Mouse (Mus musculus) kidney, adult 2 months (tissue): ENCODE data around the gene Ksr2.

ENCODE experiments used
- CTCF ChIP-seq: fragments of 200-500 bp; conservative IDR thresholded peaks from 2 replicates; pipeline ENCODE4 v1.5.1; 2011; ENCODE audit warnings: low read depth, mild to moderate bottlenecking, control low read depth, low read length, moderate library complexity, mixed read lengths; ENCODE audit not compliant: insufficient read depth, insufficient read length
- POLR2A ChIP-seq: fragments of 200-500 bp; IDR thresholded peaks from one replicate; pipeline ENCODE4 v1.6.1; 2011; ENCODE audit warnings: low read depth, low read length, control low read depth

DNA sequence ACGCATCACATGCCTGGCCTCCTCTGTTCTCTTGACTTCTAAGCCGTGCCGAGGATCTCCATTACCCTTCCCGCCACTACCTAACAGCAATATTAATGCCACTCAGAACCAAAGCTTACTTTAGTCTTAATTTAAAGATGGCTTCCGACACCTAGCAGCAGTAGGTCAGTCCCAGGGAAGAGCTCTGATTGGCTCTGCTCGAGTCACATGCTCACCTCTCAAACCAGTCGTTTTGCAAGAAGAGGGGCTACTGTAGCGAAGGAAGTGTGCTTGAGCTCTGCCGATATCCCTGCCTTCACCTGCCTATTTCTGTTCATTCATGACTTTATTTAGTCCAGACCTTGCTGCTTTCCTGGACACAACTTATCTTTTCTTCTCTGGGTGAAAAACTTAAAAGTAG lies 410.0 kb downstream of the Ksr2 start:
- TF ChIP-seq CTCF (no peak), POLR2A (no peak)
